Mouse (Mus musculus): ENCODE data around the gene Hecw1. TPM values are rescaled to one million over a fixed set of nuclear protein-coding genes. Genes with fewer than 3 reads are reported as not detected.

The Hecw1 gene
- polyA plus RNA-seq (2014; fragmentation: Nextera tagmentation; extraction: Ambion mirVana) = 0.12 and 0.20 TPM in 2 replicates

DNA sequence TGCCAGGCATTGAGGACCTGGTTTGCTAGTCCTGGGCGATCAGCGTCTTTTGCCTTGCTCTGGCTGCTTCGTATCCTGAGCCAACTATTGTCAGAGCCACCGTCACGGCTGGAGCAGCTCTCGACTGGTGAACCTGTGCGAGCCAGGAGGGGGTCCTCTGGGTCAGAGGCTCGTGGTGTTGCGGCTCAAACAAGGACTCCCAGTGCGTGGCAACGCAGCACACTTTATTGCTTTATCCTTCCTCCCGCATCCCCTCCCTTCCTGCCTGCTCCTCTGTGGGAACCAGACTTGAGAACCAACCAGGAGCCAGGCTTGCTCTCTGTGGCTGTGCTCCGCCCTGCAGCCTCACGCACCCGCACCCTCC, at the start of gene Hecw1:
TSS of gene Hecw1 (minus strand) at position 323 of the 364 bp plus-strand sequence.
- TF ChIP-seq CTCF (IDR thresholded peaks at IDR 0.05; ENCODE audit: low read depth) = no peak
- peak within 1 kb of the TSS; percentile 82 for H3K4me2 ChIP-seq
- H3K27ac ChIP-seq (ENCODE audit: low read depth) = no peak within 1 kb of the TSS
- peak within 1 kb of the TSS; percentile 45 for H3K4me3 ChIP-seq (ENCODE audit: low read depth, low read length)
- ATAC-seq (ENCODE audit: insufficient read depth) (peak; percentile 68), DNase-seq (peak; percentile 2)
- WGBS = 1% methylated on average over 15 of the region's 15 CpGs
- peaks cover 17% of the 10 kb centered on the region for H3K27me3 ChIP-seq (ENCODE audit: insufficient read depth, low read length)
- no peaks in the 10 kb centered on the region for H3K36me3 ChIP-seq (ENCODE audit: insufficient read depth)
- no peaks in the 10 kb centered on the region for H3K9me3 ChIP-seq (ENCODE audit: low read depth, low read length)
- H3K9ac ChIP-seq = peak within 1 kb of the TSS; percentile 42; the same call in 1 of the 2 replicates
- no peaks in the 10 kb centered on the region for H3K4me1 ChIP-seq (ENCODE audit: insufficient read depth)

DNA sequence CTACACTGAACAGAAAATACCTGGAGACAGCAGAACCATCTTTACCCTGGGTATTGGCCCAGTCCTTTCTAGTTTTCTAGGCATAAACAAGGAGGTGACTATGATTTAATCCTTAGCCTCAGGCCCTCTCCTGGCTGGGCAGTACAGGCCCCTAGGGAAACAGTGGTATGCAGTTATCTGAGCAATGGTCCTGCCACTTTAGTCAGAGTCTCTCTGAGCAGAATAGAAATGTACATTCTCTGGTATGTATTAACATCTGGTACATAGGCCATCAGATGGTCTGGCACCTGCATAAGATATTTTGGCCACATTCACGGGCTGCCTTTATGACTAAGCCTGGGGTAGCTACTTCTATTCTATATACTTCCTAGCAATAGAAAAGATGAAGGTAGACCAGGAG, 38.3 kb upstream of the Hecw1 start:
- Histone ChIP-seq H3K27ac (ENCODE audit: low read depth) (no peak overlapping the region), H3K4me3 (ENCODE audit: low read depth, low read length) (no peak overlapping the region), H3K9me3 (ENCODE audit: low read depth, low read length) (no peaks in the 10 kb centered on the region), H3K36me3 (ENCODE audit: insufficient read depth) (no peaks in the 10 kb centered on the region), H3K9ac (no peak overlapping the region), H3K4me1 (ENCODE audit: insufficient read depth) (no peaks in the 10 kb centered on the region), H3K4me2 (no peak overlapping the region), H3K27me3 (ENCODE audit: insufficient read depth, low read length) (no peaks in the 10 kb centered on the region)
- ATAC-seq (ENCODE audit: insufficient read depth) (no peak), DNase-seq (no peak)
- WGBS = 94% methylated on average over 1 of the region's 1 CpGs
- TF ChIP-seq CTCF (IDR thresholded peaks at IDR 0.05; ENCODE audit: low read depth) = no peak

DNA sequence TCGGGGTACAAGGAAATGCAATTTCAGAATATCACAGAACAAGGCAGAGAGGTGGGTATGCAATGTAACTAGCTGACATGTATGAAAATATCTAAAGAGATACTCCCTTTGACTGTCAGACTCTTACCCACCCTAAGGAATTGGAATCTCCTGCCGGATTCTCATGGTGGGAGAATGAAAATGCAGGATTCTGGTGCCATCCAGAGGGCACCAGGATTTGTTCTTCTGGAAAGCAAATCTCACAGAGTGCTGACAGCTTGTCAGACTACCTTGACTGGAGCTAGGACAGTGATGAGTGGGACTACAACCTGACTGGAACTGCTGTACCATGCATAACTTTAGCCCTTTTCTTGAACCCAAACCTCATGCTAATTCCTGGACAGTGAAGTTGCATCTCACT, 29.6 kb upstream of the Hecw1 start:
- no peaks in the 10 kb centered on the region for H3K9me3 ChIP-seq (ENCODE audit: low read depth, low read length)
- TF ChIP-seq CTCF (IDR thresholded peaks at IDR 0.05; ENCODE audit: low read depth) = no peak
- no peak overlapping the region for H3K4me2 ChIP-seq
- no peaks in the 10 kb centered on the region for H3K27me3 ChIP-seq (ENCODE audit: insufficient read depth, low read length)
- no peak overlapping the region for H3K4me3 ChIP-seq (ENCODE audit: low read depth, low read length)
- DNase-seq (no peak), ATAC-seq (ENCODE audit: insufficient read depth) (no peak)
- H3K9ac ChIP-seq = no peak overlapping the region
- no peak overlapping the region for H3K27ac ChIP-seq (ENCODE audit: low read depth)
- 76% methylated on average over 2 of the region's 2 CpGs for WGBS
- H3K4me1 ChIP-seq (ENCODE audit: insufficient read depth) = no peaks in the 10 kb centered on the region
- no peaks in the 10 kb centered on the region for H3K36me3 ChIP-seq (ENCODE audit: insufficient read depth)

DNA sequence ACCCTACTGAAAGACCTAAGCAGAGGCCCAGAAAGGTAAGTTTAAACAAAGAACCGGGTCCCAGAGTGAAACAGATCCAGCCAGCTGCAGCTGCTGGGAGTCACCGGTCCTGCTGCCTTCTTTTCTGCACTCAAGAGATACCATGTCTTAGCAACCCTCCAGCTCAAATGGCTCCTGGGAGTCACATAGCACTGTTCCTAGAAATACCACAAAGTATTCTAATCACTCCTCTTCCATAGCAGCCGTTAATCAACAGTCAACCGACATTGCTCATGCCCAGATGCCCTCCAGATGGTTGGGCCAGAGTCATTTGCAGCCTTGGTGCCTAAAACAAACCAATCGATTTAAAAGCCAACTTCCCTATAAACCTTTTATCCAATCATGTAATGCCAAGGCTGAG, 19.8 kb upstream of the Hecw1 start:
- ATAC-seq (ENCODE audit: insufficient read depth) = no peak
- Histone ChIP-seq H3K36me3 (ENCODE audit: insufficient read depth) (no peaks in the 10 kb centered on the region), H3K4me1 (ENCODE audit: insufficient read depth) (no peaks in the 10 kb centered on the region), H3K9ac (no peak overlapping the region), H3K9me3 (ENCODE audit: low read depth, low read length) (no peaks in the 10 kb centered on the region), H3K27me3 (ENCODE audit: insufficient read depth, low read length) (no peaks in the 10 kb centered on the region), H3K4me3 (ENCODE audit: low read depth, low read length) (no peak overlapping the region), H3K4me2 (no peak overlapping the region), H3K27ac (ENCODE audit: low read depth) (no peak overlapping the region)
- no peak for DNase-seq
- WGBS = 66% methylated on average over 5 of the region's 5 CpGs
- TF ChIP-seq CTCF (IDR thresholded peaks at IDR 0.05; ENCODE audit: low read depth) = no peak

DNA sequence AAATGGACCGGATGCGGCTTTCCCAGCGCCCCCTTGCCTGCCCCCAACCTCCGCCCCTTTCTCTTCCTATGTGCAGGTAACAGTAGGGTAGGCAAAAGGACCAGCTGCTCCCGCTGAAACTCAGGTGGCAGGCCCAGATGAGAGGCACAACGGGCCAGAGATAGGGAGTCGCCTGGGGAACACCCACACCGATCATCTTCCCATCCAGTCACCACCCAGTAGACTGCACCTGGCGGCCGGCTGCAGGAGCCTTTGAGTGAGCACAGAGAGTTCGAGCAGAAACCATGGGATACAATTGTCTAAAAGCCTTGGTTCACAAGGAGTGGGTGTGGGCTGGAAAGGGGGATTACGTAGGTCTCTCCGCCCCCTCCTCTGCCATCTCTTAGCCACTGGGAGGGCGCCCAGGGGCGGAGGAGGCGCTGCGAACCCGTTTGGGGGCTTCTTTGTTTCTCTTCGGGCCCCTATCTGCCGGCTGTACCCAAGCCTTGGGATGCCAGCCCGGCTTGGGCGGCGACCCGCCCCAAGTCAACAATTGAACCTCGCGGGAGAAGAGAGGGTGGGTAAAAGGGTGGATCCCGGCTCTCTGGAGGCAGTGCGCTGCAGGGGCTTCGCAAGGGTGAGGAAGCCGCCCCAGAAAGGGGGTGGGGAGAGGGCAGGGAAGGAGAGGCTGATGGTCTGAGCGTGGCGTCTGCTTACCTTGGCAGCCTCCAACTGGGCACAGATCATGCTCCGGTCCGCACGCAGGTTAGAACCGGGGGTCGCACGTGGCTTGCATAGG, 711 bp downstream of the Hecw1 start:
- ATAC-seq (ENCODE audit: insufficient read depth) (peak; percentile 88), DNase-seq (peak; percentile 31)
- Histone ChIP-seq H3K27me3 (ENCODE audit: insufficient read depth, low read length) (peaks cover 17% of the 10 kb centered on the region), H3K9ac (peak overlapping the region; percentile 42; the same call in 1 of the 2 replicates), H3K9me3 (ENCODE audit: low read depth, low read length) (no peaks in the 10 kb centered on the region), H3K36me3 (ENCODE audit: insufficient read depth) (no peaks in the 10 kb centered on the region), H3K27ac (ENCODE audit: low read depth) (no peak overlapping the region), H3K4me3 (ENCODE audit: low read depth, low read length) (peak overlapping the region; percentile 45), H3K4me1 (ENCODE audit: insufficient read depth) (no peaks in the 10 kb centered on the region), H3K4me2 (peak overlapping the region; percentile 82)
- TF ChIP-seq CTCF (IDR thresholded peaks at IDR 0.05; ENCODE audit: low read depth) = no peak
- WGBS = 3% methylated on average over 37 of the region's 38 CpGs

DNA sequence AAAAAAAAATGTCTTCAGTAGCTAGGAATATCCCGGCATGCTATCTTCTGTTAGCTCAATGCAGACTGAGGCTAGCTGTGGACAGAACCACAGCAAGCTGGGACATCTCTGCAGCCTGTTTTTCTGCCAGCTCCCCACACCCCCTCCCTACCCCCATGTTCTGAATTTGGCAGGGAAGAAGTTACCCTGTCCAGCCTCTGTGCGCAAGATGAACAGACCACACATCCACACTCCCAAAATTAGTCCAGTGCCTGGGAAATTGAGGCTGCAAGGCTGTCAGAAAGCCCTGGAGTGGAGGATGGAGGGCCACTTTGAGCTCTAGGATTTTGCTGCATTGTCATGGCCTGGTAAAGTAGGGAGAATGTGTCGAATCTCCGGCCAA, 1.3 kb downstream of the Hecw1 start:
- 22% methylated on average over 4 of the region's 4 CpGs for WGBS

DNA sequence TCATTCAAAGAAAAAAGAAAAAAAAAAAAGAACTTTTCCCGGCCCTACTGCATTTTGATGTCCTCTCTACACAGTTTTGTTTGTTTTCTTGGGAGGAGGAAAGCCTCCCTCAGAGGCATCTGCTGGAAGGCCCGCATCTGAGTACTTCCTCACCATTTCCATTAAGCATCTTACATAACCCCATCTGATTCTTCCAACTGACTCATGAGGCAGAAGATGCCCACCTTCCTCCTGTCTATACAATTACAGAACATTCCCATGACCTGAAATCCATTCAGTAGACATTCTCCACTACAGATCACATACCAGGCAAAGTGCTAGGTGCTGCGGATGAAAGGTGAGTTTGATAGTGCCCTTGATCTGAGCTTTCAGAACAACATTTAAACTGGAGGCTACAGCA, 3.4 kb downstream of the Hecw1 start:
- Histone ChIP-seq H3K27ac (ENCODE audit: low read depth) (no peak overlapping the region), H3K4me2 (no peak overlapping the region), H3K27me3 (ENCODE audit: insufficient read depth, low read length) (peaks cover 17% of the 10 kb centered on the region), H3K9ac (no peak overlapping the region), H3K9me3 (ENCODE audit: low read depth, low read length) (no peaks in the 10 kb centered on the region), H3K36me3 (ENCODE audit: insufficient read depth) (no peaks in the 10 kb centered on the region), H3K4me1 (ENCODE audit: insufficient read depth) (no peaks in the 10 kb centered on the region), H3K4me3 (ENCODE audit: low read depth, low read length) (no peak overlapping the region)
- WGBS = 70% methylated on average over 3 of the region's 3 CpGs
- no peak for ATAC-seq (ENCODE audit: insufficient read depth)
- TF ChIP-seq CTCF (IDR thresholded peaks at IDR 0.05; ENCODE audit: low read depth) = no peak
- no peak for DNase-seq

More for the DNA sequence above, 1.3 kb downstream of the Hecw1 start:
- Histone ChIP-seq H3K9me3 (ENCODE audit: low read depth, low read length) (no peaks in the 10 kb centered on the region), H3K4me3 (ENCODE audit: low read depth, low read length) (peak overlapping the region; percentile 45), H3K9ac (no peak overlapping the region; the same call in 1 of the 2 replicates), H3K27me3 (ENCODE audit: insufficient read depth, low read length) (peaks cover 17% of the 10 kb centered on the region), H3K36me3 (ENCODE audit: insufficient read depth) (no peaks in the 10 kb centered on the region), H3K27ac (ENCODE audit: low read depth) (no peak overlapping the region), H3K4me1 (ENCODE audit: insufficient read depth) (no peaks in the 10 kb centered on the region), H3K4me2 (peak overlapping the region; percentile 82)
- DNase-seq (peak; percentile 1), ATAC-seq (ENCODE audit: insufficient read depth) (peak; percentile 28; the same call in 1 of the 2 replicates)
- no peak for TF ChIP-seq CTCF (IDR thresholded peaks at IDR 0.05; ENCODE audit: low read depth)

All from lung, embryonic 14.5 days (tissue).